In genomic region chr6:116072746-116073261, GRCm38 (mm10) we compare ENCODE assay signal across 8 mouse cellular contexts.
DNase-seq lines count a peak whose midpoint lies in the region; ATAC-seq lines count a peak whose summit lies in the region.

No protein-coding gene starts in this region.

- H3K4me3 ChIP-seq in neural tube, embryonic 13.5 days = no peak overlapping the region
- no peak overlapping the region for H3K4me3 ChIP-seq in intestine, embryonic 15.5 days (replicated peaks)

- ATAC-seq in neural tube, embryonic 13.5 days (ENCODE audit: low read depth) = no peak
- no peak for ATAC-seq in intestine, embryonic 15.5 days

- no peak for DNase-seq in neural tube, embryonic 10.5 days (ENCODE audit: extremely low spot score, low spot score)
- peak; percentile 59 to 63 for DNase-seq in gastrocnemius, adult 8-10 months (ENCODE audit: low spot score in 2 of 2)
- DNase-seq in lung, postnatal 36 days = peak; percentile 64
- DNase-seq in thymus, postnatal 4 days = no peak
- DNase-seq in thymus, adult 18-20 months = no peak
- DNase-seq in urinary bladder, postnatal 25 days (ENCODE audit: low spot score) = no peak

- peak overlapping the region; percentile 4; the same call in 1 of the 2 replicates for H3K4me2 ChIP-seq in neural tube, embryonic 13.5 days
- H3K4me2 ChIP-seq in intestine, embryonic 15.5 days (replicated peaks) = 0 out of 2 replicates have a peak overlapping the region, but pooled peaks have one; percentile 14

- peak overlapping the region; percentile 33; the same call in 1 of the 2 replicates for H3K27ac ChIP-seq in neural tube, embryonic 13.5 days (replicated peaks)
- no peak overlapping the region for H3K27ac ChIP-seq in intestine, embryonic 15.5 days

- WGBS in neural tube, embryonic 13.5 days = 73% methylated on average over 8 of the region's 8 CpGs
- WGBS in intestine, embryonic 15.5 days = 45% methylated on average over 8 of the region's 8 CpGs

- no peaks in the 10 kb centered on the region for H3K27me3 ChIP-seq in neural tube, embryonic 13.5 days
- no peaks in the 10 kb centered on the region for H3K27me3 ChIP-seq in intestine, embryonic 15.5 days (replicated peaks)

- H3K9ac ChIP-seq in neural tube, embryonic 13.5 days = no peak overlapping the region
- H3K9ac ChIP-seq in intestine, embryonic 15.5 days = no peak overlapping the region

- H3K9me3 ChIP-seq in neural tube, embryonic 13.5 days = no peaks in the 10 kb centered on the region
- H3K9me3 ChIP-seq in intestine, embryonic 15.5 days = no peaks in the 10 kb centered on the region

- H3K36me3 ChIP-seq in neural tube, embryonic 13.5 days = no peaks in the 10 kb centered on the region
- H3K36me3 ChIP-seq in intestine, embryonic 15.5 days = no peaks in the 10 kb centered on the region

- H3K4me1 ChIP-seq in neural tube, embryonic 13.5 days (replicated peaks) = peaks cover 16% of the 10 kb centered on the region
- peaks cover 7% of the 10 kb centered on the region; the same call in 1 of the 2 replicates for H3K4me1 ChIP-seq in intestine, embryonic 15.5 days (replicated peaks)

Comparison
In these comparisons a context has a peak if more than half of its experiments do, and no peak if none do; other contexts are left out.
1. DNase-seq: peak in gastrocnemius, adult 8-10 months (2 of 2) and lung, postnatal 36 days (single experiment); none in neural tube, embryonic 10.5 days (single experiment), thymus, postnatal 4 days (single experiment), thymus, adult 18-20 months (0 of 2) and urinary bladder, postnatal 25 days (single experiment).